Mouse (Mus musculus): ENCODE measurements at regions not wholly inside any gene's neighbourhood (a gene's known extent, or its start where the extent isn't known, plus 50 kb on each side); places are given as distances from the start of the nearest gene placed in this dataset.

- WGBS: 93% methylated on average over 1 of the region's 1 CpGs
- no peaks in the 10 kb centered on the region for H3K36me3 ChIP-seq (ENCODE audit: insufficient read depth, low read length)
- H3K4me2 ChIP-seq (ENCODE audit: low read depth, low read length, poor library complexity, severe bottlenecking): no peak overlapping the region
- DNase-seq (ENCODE audit: low spot score): no peak
- no peak overlapping the region for H3K4me3 ChIP-seq (ENCODE audit: low read depth, low read length)
- H3K27me3 ChIP-seq (ENCODE audit: insufficient read depth, low read length): no peaks in the 10 kb centered on the region
- no peak overlapping the region for H3K27ac ChIP-seq (ENCODE audit: low read depth, low read length)
- no peak overlapping the region for H3K9ac ChIP-seq (replicated peaks; ENCODE audit: low read length, poor library complexity, severe bottlenecking)
- H3K4me1 ChIP-seq (ENCODE audit: insufficient read depth, low read length): no peaks in the 10 kb centered on the region
- TF ChIP-seq CTCF (IDR thresholded peaks at IDR 0.05): no peak
- H3K9me3 ChIP-seq (ENCODE audit: low read length): no peaks in the 10 kb centered on the region
- ATAC-seq (ENCODE audit: low FRiP score): no peak
These were observed 138.9 kb upstream of the Tll1 start for GRCm38 (mm10) chr8:64344933-64345332.

GRCm38 (mm10) chr8:64343600-64343999 is 137.5 kb upstream of the Tll1 start:
- 86% methylated on average over 7 of the region's 7 CpGs for WGBS
- Histone ChIP-seq H3K4me3 (ENCODE audit: low read depth, low read length) (no peak overlapping the region), H3K4me2 (ENCODE audit: low read depth, low read length, poor library complexity, severe bottlenecking) (no peak overlapping the region), H3K27ac (ENCODE audit: low read depth, low read length) (no peak overlapping the region), H3K9ac (replicated peaks; ENCODE audit: low read length, poor library complexity, severe bottlenecking) (no peak overlapping the region), H3K4me1 (ENCODE audit: insufficient read depth, low read length) (no peaks in the 10 kb centered on the region), H3K9me3 (ENCODE audit: low read length) (no peaks in the 10 kb centered on the region), H3K27me3 (ENCODE audit: insufficient read depth, low read length) (no peaks in the 10 kb centered on the region), H3K36me3 (ENCODE audit: insufficient read depth, low read length) (no peaks in the 10 kb centered on the region)
- ATAC-seq (ENCODE audit: low FRiP score) (no peak), DNase-seq (ENCODE audit: low spot score) (no peak)
- TF ChIP-seq CTCF (IDR thresholded peaks at IDR 0.05): no peak

GRCm38 (mm10) chr8:64342397-64342796 is 136.3 kb upstream of the Tll1 start:
- Histone ChIP-seq H3K9ac (replicated peaks; ENCODE audit: low read length, poor library complexity, severe bottlenecking) (no peak overlapping the region), H3K9me3 (ENCODE audit: low read length) (no peaks in the 10 kb centered on the region), H3K36me3 (ENCODE audit: insufficient read depth, low read length) (no peaks in the 10 kb centered on the region), H3K4me1 (ENCODE audit: insufficient read depth, low read length) (no peaks in the 10 kb centered on the region), H3K27ac (ENCODE audit: low read depth, low read length) (no peak overlapping the region), H3K4me2 (ENCODE audit: low read depth, low read length, poor library complexity, severe bottlenecking) (no peak overlapping the region), H3K27me3 (ENCODE audit: insufficient read depth, low read length) (no peaks in the 10 kb centered on the region), H3K4me3 (ENCODE audit: low read depth, low read length) (no peak overlapping the region)
- no peak for TF ChIP-seq CTCF (IDR thresholded peaks at IDR 0.05)
- ATAC-seq (ENCODE audit: low FRiP score) (no peak), DNase-seq (ENCODE audit: low spot score) (no peak)

- no peak for DNase-seq (ENCODE audit: low spot score)
These were observed 131.3 kb upstream of the Tll1 start for GRCm38 (mm10) chr8:64337356-64337755.

GRCm38 (mm10) chr8:64336546-64336945 is 130.5 kb upstream of the Tll1 start:
- ATAC-seq (ENCODE audit: low FRiP score) (no peak), DNase-seq (ENCODE audit: low spot score) (no peak)
- H3K9me3 ChIP-seq (ENCODE audit: low read length): no peaks in the 10 kb centered on the region
- no peak overlapping the region for H3K9ac ChIP-seq (replicated peaks; ENCODE audit: low read length, poor library complexity, severe bottlenecking)
- no peak overlapping the region for H3K27ac ChIP-seq (ENCODE audit: low read depth, low read length)
- H3K27me3 ChIP-seq (ENCODE audit: insufficient read depth, low read length): no peaks in the 10 kb centered on the region
- H3K4me1 ChIP-seq (ENCODE audit: insufficient read depth, low read length): no peaks in the 10 kb centered on the region
- no peak overlapping the region for H3K4me2 ChIP-seq (ENCODE audit: low read depth, low read length, poor library complexity, severe bottlenecking)
- H3K4me3 ChIP-seq (ENCODE audit: low read depth, low read length): no peak overlapping the region
- no peak for TF ChIP-seq CTCF (IDR thresholded peaks at IDR 0.05)
- H3K36me3 ChIP-seq (ENCODE audit: insufficient read depth, low read length): no peaks in the 10 kb centered on the region

More at GRCm38 (mm10) chr8:64337356-64337755, 131.3 kb upstream of the Tll1 start:
- no peak for ATAC-seq (ENCODE audit: low FRiP score)
- no peak for TF ChIP-seq CTCF (IDR thresholded peaks at IDR 0.05)
- no peaks in the 10 kb centered on the region for H3K9me3 ChIP-seq (ENCODE audit: low read length)
- no peak overlapping the region for H3K4me3 ChIP-seq (ENCODE audit: low read depth, low read length)
- no peak overlapping the region for H3K4me2 ChIP-seq (ENCODE audit: low read depth, low read length, poor library complexity, severe bottlenecking)
- 75% methylated on average over 7 of the region's 7 CpGs for WGBS
- H3K27ac ChIP-seq (ENCODE audit: low read depth, low read length): no peak overlapping the region
- no peaks in the 10 kb centered on the region for H3K27me3 ChIP-seq (ENCODE audit: insufficient read depth, low read length)
- no peaks in the 10 kb centered on the region for H3K36me3 ChIP-seq (ENCODE audit: insufficient read depth, low read length)
- no peak overlapping the region for H3K9ac ChIP-seq (replicated peaks; ENCODE audit: low read length, poor library complexity, severe bottlenecking)
- H3K4me1 ChIP-seq (ENCODE audit: insufficient read depth, low read length): no peaks in the 10 kb centered on the region

GRCm38 (mm10) chr8:64335495-64335894 is 129.4 kb upstream of the Tll1 start:
- no peak for DNase-seq (ENCODE audit: low spot score)
- WGBS: 79% methylated on average over 5 of the region's 5 CpGs
- H3K4me2 ChIP-seq (ENCODE audit: low read depth, low read length, poor library complexity, severe bottlenecking): no peak overlapping the region
- no peaks in the 10 kb centered on the region for H3K27me3 ChIP-seq (ENCODE audit: insufficient read depth, low read length)
- ATAC-seq (ENCODE audit: low FRiP score): no peak
- TF ChIP-seq CTCF (IDR thresholded peaks at IDR 0.05): no peak
- no peak overlapping the region for H3K9ac ChIP-seq (replicated peaks; ENCODE audit: low read length, poor library complexity, severe bottlenecking)
- H3K27ac ChIP-seq (ENCODE audit: low read depth, low read length): no peak overlapping the region
- no peak overlapping the region for H3K4me3 ChIP-seq (ENCODE audit: low read depth, low read length)
- H3K36me3 ChIP-seq (ENCODE audit: insufficient read depth, low read length): no peaks in the 10 kb centered on the region
- no peaks in the 10 kb centered on the region for H3K4me1 ChIP-seq (ENCODE audit: insufficient read depth, low read length)
- H3K9me3 ChIP-seq (ENCODE audit: low read length): no peaks in the 10 kb centered on the region

GRCm38 (mm10) chr8:64323985-64324384 is 117.9 kb upstream of the Tll1 start:
- no peak overlapping the region for H3K4me3 ChIP-seq (ENCODE audit: low read depth, low read length)
- no peak overlapping the region for H3K27ac ChIP-seq (ENCODE audit: low read depth, low read length)
- H3K4me1 ChIP-seq (ENCODE audit: insufficient read depth, low read length): no peaks in the 10 kb centered on the region
- no peak for TF ChIP-seq CTCF (IDR thresholded peaks at IDR 0.05)
- no peaks in the 10 kb centered on the region for H3K9me3 ChIP-seq (ENCODE audit: low read length)
- DNase-seq (ENCODE audit: low spot score) (no peak), ATAC-seq (ENCODE audit: low FRiP score) (no peak)
- no peak overlapping the region for H3K9ac ChIP-seq (replicated peaks; ENCODE audit: low read length, poor library complexity, severe bottlenecking)
- no peaks in the 10 kb centered on the region for H3K36me3 ChIP-seq (ENCODE audit: insufficient read depth, low read length)
- 97% methylated on average over 2 of the region's 2 CpGs for WGBS
- no peaks in the 10 kb centered on the region for H3K27me3 ChIP-seq (ENCODE audit: insufficient read depth, low read length)
- H3K4me2 ChIP-seq (ENCODE audit: low read depth, low read length, poor library complexity, severe bottlenecking): no peak overlapping the region

All from midbrain, postnatal 0 days (tissue).